Mouse (Mus musculus) heart, postnatal 10 days (tissue): ENCODE measurements around the gene Ccnk. TPM values are rescaled to one million over a fixed set of nuclear protein-coding genes. Genes with fewer than 3 reads are reported as not detected.

ENCODE experiments used
- DNase-seq, 2 experiments: peaks; one replicate each; pipeline ENCODE4 v3.0.0; 2021
- intact Hi-C: fragments of 180-260 bp; cut with DNase I; formaldehyde crosslinking; loops from one replicate; pipeline ENCODE4 v1.15.1; 2025
- total RNA-seq, 2 experiments: library from RNA; stranded (reverse); gene quantifications; 2 replicates each; pipeline ENCODE4 v1.2.3; 2021

The Ccnk gene
- 10 to 100 TPM; 29.0 to 30.6 TPM for total RNA-seq

DNA sequence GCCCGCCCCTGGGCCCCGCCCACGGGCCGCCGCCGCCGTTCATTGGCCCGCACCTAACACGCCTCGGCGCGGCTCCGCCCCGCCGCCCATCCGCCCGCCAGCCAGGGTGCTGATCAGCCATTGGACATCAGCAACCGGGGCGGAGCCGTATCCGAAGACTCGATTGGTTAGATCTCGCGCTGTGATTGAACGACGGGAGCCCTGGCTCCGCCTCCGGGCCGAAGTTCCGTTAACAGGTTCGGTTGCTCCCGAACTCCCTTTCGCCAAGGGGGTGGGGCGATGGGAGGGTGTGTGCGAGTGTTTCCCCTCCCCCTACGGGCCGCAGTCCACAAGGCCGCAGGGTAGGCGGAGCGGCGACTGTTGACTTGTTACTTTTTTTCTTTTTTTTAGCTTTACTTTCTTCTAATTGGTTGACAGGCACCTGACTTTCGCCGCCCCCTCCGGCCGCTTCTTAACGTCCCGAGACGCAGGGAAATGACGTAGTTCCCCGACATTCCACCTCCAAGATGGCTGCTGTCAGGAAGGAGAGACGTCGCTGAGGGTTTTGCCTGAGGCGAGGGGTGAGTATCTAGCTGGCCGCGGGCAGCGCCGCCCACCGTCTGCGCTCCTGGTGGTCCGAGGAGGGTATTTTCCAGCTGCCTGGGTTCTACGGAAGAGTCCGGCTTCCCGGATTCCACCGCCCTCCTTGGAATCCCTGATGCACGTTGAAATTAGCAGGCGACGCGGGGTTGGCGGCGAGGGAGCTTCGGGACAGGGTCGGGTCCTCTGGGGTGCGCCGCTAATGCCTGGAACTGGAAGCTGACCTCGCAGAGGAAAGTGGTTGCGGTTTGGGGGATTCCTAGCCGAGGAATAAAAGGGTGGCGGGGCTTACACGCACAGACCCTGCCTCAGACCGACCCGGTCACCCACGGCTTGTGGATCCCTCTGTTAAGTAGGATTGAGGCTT lies at the start of gene Ccnk:
Gene Ccnk (plus strand): TSS at position 259 of the 946 bp plus-strand sequence.
- peak; percentile 100 for DNase-seq
- intact Hi-C loops, result no loop called here

DNA sequence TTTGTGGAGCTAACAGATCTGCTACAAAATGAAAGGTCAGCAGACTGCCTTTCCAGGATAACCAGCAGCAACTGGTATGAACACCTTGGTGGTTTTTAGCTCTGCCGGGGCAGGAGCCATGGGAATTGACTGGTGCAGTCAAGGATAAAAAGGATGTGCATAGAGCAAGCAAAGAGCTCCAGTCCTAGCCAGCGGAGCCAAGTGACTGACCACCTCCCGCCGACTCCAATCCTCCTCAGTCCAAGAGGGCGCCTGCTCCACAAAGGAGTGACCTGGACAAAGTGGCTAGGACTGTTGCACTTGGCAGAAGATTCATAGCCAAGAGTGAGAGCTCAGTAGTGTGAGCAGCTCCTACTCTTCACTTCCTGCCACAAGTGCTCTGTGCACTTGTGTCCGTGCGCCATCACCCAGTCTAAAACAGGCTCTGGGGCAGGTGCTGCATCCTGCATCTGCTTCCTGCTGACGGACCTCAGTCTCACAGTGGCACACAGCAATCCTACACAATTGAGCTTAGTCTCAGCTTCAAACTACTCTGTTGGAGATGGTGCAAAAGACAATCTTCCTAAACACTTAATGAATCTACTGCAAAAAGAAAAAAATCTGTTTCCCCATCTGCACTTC lies 46.8 kb upstream of the Ccnk start:
- no peak for DNase-seq
- intact Hi-C loops, result no loop called here

DNA sequence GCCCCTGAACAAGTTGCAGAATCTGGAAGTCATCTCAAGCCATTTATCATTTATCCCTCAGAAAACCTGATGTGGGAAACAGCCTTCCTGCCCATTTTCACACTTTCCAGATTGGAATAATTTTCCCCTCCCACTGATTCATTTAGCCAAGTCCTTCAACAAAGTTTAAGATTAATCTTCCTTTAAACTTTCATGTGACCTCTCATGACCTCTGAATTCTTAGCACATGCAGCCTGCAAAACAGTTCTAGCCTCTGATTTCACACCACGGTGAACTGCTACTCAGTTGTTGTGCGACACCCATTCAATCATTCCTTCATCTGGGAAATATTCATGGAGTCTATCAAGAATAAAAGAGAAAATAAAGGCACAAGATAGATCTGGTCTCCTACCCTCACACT lies 46.2 kb upstream of the Ccnk start:
- no peak for DNase-seq
- intact Hi-C loops, result no loop called here

DNA sequence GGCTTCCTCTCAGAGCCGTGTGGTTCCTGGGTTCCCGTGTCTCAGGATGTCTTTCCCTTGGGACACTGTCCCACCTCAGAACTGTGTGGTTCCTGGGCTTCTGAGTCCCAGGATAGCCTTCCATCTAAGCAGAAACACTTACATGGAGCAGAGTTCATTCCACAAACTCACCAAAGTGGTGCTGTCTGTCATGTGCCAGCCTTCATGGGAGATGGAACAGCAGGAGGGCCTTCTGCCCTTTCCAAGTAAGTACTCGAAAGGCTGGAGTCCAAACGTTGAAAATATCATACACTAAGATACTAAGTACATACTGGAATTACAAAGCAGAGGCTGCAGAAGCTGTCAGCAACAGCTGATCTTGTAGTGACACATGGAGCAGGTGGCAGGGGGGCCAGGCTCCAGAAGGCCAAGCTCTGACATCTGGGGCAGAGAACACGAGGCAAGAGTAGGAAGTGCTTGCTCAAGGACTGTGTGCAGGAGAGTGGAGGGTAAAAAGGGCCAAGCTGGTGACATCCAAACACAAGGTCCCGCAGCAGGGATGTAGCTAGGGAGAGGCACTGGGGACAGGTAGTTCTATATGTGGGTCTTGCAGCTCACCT lies 43.7 kb upstream of the Ccnk start:
- intact Hi-C loops, result no loop called here
- no peak for DNase-seq

DNA sequence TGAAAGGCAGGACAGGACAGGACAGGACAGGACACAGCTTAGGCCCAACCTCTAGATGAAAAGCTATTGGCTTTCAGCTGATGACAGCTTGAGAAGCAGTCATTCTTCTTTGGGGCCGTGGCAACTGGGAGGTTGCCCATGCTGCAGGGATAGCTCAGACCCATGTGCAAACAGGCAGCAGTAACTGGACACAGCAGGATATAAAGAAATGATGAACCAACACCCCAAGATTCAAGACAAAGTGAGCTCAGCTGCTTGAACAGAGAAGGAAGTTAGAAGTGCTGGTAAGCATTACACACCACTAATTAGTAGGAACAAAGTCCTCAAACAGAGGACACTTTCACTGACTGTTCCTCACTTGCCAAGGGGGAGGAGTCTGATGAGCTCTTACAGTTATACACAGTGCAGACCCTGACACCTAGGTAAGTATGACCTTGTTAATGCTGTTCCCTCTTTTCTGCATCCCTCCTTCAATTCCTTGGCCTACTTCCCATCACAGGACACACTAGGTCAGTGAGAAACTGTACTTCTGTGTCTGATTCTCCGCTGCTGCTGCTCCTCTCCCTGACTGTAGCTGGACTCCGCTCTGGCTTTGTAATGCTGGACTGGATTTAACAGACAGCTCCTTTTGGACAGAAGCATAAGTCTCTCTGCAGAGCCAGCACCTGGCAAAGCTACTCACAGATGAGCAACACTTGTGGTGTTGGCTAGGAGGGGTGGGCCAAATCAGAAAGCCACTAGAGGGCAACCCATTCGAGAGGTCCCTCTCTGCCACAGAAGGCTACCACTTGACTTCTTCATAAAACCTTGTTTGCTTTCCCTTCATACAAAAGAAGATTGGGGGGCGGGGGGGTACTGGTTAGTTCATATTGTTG lies 35.5 kb upstream of the Ccnk start:
- DNase-seq, result peak; percentile 20 to 29
- intact Hi-C loops, result no loop called here

DNA sequence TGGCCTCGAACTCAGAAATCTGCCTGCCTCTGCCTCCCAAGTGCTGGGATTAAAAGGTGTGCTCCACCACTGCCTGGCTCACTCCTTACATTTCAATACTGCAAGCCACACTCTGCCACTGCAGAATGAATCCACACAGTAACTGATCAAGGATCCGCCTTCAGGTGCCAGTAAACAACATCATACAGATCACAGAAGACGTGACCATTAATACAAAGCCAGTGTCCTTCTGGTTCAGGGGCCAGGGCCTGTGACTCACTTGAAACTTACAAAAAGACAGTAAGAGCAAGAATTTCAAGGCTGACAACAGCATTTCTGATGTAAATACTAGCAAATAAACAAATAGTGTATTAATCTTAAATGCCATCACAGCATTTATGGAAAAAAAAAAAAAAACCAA lies 34.2 kb upstream of the Ccnk start:
- DNase-seq, result no peak
- intact Hi-C loops, result no loop called here

DNA sequence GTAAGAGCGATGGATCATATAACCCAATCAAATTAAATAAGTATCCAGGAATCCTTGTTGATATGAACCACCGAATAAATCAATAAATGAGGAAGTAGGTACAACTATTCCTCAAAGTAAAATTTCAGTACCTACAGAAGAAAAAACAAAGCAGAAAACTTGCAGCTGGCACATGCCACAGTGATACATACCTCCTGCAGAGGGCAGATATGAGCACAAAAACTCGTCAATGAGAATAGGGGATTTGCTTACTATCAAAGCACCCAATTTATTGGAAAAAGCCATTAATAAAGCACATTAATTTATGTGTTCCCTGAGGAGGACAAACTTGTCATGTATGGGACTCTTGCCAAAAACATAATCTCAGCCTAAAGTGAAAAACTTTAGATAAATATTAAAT lies 29.6 kb upstream of the Ccnk start:
- DNase-seq, result no peak
- intact Hi-C loops, result no loop called here

DNA sequence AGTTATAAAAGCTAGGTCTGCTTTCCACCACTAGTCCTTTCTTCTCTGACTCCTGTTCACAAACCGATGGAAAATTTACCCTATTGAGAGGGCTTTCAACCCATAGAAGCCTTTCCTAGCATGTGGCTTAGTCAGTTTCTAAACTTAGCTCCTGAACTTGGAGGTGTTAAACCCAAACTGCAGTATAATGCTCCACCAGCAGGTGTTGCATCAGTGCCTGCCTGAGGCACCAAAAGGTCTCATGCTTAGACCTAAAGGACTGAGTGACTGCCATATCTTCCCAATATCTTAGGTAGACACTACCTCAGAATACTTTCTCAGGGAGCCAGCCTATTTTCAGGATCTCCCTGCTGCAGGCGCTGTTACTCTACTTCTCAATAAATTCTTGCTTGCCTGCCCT lies 26.6 kb upstream of the Ccnk start:
- DNase-seq, result no peak
- intact Hi-C loops, result no loop called here

DNA sequence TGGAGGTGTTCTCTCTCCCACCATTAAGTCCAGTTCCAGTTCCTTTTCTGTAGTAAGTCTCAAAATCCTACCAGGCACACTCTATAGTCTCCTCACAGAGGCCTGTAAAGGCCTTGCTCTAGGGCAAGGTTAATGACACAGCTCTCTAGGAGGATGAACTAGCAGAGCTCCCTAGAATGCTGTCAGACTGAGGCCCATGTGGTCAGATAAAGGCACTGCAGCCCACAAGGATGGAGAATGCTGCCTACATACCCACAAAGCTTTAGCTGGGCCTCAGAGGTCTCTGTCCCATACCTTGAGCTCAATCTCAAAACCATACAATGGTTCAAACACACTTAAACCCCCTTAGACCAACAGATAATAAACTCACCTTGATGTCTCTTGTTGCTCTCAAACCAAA lies 19.5 kb upstream of the Ccnk start:
- DNase-seq, result no peak
- intact Hi-C loops, result no loop called here

DNA sequence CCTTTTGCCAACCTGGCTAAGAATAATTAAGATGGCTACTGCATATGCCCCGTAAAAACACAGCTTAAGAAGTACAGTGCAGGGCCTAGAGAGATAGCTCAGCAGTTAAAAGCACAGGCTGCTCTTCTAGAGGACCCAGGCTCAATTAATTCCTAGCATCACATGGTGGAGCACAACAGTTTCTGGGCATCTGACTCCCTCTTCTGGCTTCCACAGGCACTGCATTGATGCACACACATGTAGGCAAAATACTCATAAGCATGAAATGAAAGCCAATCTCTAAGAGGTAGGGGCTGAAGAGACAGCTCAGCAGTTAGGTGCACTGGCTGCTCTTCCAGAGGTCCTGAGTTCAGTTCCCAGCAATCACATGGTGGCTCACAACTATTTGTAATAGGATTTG lies 17.3 kb upstream of the Ccnk start:
- peak in 1 of 2 experiments; percentile 27 for DNase-seq
- intact Hi-C loops, result no loop called here

DNA sequence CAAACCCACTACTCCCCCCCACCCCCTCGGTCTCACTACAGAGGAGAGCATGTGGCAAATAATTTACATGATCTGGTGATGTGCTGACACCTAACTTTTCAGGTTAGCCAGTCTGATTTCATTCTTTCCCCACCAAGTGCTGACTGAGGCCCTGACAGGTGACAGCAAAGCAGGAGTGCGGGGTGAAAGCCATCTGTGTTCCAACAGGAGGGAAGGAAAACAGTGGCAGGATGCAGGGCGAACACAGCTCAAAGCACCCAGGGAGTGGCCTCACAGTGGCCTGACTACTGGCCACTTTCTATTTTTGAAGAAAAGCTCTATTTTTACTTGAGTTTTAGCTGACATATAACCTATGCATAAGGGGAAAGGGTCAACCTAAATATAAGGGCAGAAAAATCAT lies 15.7 kb upstream of the Ccnk start:
- intact Hi-C loops, result no loop called here
- DNase-seq, result no peak

DNA sequence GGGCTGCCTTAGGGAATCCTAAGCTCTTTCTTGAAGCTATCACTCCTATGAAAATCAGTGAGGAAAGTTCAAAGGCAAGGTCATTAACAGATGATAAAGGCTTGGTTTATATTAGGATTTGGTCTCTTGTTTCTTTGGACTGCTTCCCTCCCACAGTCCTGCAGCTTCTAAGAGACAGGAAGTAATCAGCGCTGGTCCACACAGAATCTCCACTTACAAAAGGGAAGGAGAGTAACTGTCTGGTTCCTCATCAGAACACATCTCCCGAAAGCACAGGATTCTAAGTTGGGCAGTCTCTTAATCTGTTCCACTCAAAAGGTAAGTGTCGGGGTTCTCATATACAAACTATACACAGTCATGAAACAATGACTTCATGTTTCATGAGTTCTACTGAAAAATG lies 10.5 kb upstream of the Ccnk start:
- no peak for DNase-seq
- intact Hi-C loops, result no loop called here

DNA sequence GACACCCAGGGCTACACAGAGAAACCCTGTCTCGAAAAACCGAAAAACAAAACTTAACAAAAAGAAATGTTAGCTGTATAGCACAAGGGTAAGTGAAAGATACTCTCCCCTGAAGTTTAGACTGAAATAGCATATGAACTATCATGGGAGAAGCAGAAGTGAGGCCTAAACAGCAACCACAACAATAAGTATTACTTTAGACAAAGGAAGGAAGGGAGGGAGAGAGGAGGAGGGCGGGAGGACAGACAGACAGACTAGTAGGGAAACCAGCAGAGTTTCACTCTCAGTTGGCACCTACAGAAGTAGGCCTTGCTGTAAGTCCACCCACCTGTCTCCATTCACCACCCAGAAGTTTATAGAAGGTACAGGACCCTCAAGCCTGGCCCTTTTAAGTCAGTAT lies 8.9 kb upstream of the Ccnk start:
- no peak for DNase-seq
- intact Hi-C loops, result no loop called here

DNA sequence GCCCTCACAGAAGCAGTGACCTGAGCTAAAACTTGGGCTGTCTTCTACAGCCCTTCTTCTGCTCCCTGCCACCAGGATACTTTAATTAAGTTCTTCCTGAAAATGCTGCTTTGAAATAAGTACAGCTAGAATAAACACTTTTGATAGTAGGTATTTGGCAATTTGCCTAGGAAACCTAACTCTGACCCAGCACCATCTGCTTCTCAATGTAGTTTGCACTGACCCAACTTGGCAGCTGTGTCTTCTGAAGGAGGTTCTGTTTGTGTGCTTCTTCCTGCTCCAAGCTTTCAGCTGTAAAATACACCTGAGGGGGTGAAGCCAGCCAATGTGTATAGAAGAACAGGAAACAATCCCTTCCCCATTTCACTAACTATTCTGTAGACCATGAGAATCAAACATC lies 8.0 kb upstream of the Ccnk start:
- no peak for DNase-seq

DNA sequence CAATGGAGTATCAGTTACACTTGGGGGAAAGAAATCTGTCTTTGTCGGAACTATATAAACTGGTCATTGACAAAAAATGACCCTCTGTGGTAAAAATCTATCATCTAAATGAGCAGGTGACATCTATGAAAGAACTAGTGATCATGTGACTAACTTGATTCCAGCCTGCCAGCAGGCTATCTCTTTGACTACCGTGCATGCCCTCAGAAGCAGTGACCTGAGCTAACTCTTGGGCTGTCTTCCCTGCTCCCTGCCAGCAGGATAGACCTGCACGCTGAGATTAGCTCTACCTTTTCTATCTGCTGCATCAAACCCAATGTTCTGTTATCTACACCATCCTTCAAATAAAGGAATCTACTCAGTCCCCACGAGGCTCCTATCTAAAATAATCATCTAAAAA lies 6.7 kb upstream of the Ccnk start:
- no peak for DNase-seq
- intact Hi-C loops, result no loop called here

More for the DNA sequence above, 8.0 kb upstream of the Ccnk start:
- intact Hi-C loops, result no loop called here

DNA sequence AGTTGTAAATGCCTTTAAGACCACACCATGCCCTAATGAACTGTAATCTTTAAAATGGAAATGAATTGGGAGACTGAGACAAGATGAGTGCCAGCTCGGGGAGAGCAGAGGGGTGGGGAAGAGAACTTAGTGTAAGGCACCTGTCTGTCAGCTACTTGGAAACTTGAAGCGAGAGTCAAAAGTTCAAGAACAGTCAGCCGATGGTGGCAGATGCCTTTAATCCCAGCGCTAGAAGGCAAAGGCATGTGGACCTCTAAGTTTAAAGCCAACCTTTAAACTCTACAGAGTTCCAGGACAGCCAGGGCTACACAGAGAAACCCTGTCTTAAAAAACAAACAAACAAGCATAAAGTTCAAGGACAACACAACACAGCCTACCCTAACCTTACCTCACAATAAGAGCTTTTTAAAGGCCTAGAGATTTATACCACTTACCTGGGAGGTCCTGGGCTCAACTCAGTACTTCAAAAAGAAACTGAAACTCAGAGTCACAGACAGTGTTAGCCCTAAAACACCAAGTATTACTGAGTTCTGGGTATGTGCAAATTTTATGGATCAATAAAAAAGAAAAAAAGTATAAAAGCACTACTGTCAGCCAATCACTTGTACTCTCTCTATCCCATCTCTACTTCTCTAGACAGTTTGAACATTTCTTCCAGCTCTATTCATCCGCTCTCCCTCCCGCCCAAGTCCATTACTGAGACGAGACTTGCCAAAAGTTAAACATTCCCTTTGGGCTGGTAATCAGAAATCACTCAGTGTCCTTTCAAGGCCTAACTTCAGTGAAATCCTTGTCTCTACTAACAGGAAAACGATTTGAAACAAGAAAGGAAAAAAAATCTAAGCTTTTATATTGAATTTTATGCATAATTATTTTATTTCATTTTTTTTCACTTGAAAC lies 4.5 kb upstream of the Ccnk start:
- intact Hi-C loops, result no loop called here

DNA sequence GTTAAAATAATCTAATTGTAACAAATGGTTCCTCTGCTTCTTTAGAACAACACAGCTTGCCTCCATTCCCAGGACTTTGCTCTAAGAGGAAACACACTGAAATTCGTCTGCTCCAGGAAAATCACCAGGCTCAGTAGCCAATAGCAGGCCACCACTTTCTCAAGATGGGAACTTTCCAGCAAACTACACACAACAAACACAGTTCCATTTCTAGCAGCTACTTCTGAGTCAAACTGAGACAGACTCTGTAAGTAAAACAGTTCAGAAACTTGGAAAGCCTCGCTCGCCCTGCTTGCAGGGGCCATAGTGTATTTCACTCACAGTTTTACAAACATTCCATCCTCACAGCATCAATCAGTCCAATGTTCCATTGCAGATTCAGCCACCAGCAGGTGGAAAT lies 3.0 kb upstream of the Ccnk start:
- intact Hi-C loops, result no loop called here
- DNase-seq, result no peak

More for the DNA sequence above, 4.5 kb upstream of the Ccnk start:
- DNase-seq, result no peak

DNA sequence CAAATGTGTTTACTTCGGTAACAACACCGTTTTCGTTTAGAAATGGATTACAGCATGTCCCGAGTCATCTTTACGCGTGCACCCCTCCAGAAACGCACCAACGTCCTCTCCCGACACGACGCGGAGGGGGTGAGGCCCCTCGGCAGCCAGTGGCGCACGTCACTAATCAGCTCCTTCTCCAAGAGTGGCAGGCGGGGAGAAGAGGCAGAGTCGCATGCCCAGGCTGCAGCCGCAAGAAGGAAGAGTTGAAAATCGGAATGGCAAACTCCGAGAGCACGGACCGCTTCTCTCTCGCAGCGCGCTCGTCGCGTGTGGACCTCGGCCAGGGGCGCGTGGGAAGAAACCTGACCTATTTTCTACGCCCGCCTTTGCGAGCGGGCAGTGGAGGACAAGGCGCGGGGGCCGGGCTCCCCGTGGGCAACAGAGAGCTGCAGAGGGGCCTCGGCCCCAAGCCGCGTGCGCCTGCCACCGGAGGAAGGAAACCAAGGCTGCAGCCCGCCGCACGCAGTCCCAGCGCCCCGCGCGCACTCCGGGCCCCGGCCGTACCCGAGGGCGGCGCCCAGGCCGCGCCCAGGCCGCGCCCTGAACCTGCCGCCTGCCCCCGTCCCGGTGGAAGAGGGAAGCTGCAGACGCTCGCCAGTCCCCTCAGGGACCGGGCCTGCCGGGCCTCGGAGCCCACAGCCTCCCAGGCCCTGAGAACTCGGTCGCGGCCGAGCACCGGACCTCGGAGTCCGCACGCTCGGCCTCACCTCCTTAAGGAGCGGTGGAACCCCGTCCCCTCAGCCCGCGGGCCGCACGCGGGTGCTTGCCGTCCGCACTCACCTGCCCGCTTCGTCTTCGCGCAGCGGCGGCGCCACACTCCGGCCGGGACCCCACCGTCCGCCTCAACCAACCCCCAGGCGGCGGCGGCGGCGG lies 791 bp upstream of the Ccnk start:
- intact Hi-C loops, result no loop called here
- DNase-seq, result peak; percentile 66 to 70

DNA sequence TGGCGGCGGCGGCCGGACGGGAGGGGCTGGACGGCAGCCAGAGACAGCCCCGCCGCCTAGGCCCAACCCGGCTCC lies 296 bp upstream of the Ccnk start, which contains the start of gene Setd3:
Gene Setd3 (minus strand): TSS at position 69 of the 75 bp plus-strand sequence.
- no peak for DNase-seq
- intact Hi-C loops, result no loop called here
